Mouse (Mus musculus) MN1 (cell line): ENCODE measurements around the gene Atp1b1.

Experiments
- DNase-seq: peaks from one replicate; pipeline ENCODE4 v3.0.0-alpha.2; 2016; ENCODE audit warnings: low spot score

Atp1b1 gene

GRCm38 (mm10) chr1:164458245-164458613, at the start of gene Atp1b1:
Atp1b1 (minus strand) TSS chr1:164458355.
- DNase-seq = peak; percentile 89

GRCm38 (mm10) chr1:164505096-164505495, 46.9 kb upstream of the Atp1b1 start:
- no peak for DNase-seq

GRCm38 (mm10) chr1:164503140-164503730, 45.1 kb upstream of the Atp1b1 start:
- DNase-seq = no peak

GRCm38 (mm10) chr1:164502231-164502630, 44.1 kb upstream of the Atp1b1 start:
- no peak for DNase-seq

- DNase-seq = no peak
Observed at GRCm38 (mm10) chr1:164494741-164495512, 36.8 kb upstream of the Atp1b1 start.

GRCm38 (mm10) chr1:164494215-164494614, 36.1 kb upstream of the Atp1b1 start:
- no peak for DNase-seq

GRCm38 (mm10) chr1:164493042-164493705, 35.0 kb upstream of the Atp1b1 start:
- no peak for DNase-seq

- DNase-seq = no peak
Observed at GRCm38 (mm10) chr1:164492476-164492875, 34.3 kb upstream of the Atp1b1 start.

- DNase-seq = no peak
Observed at GRCm38 (mm10) chr1:164489961-164490594, 31.9 kb upstream of the Atp1b1 start.

- no peak for DNase-seq
Observed at GRCm38 (mm10) chr1:164483728-164484127, 25.6 kb upstream of the Atp1b1 start.

- peak; percentile 35 for DNase-seq
Observed at GRCm38 (mm10) chr1:164482833-164483232, 24.7 kb upstream of the Atp1b1 start.

GRCm38 (mm10) chr1:164481645-164482354, 23.6 kb upstream of the Atp1b1 start:
- no peak for DNase-seq

- DNase-seq = no peak
Observed at GRCm38 (mm10) chr1:164480755-164481644, 22.8 kb upstream of the Atp1b1 start.

GRCm38 (mm10) chr1:164475895-164476294, 17.7 kb upstream of the Atp1b1 start:
- DNase-seq = no peak

- no peak for DNase-seq
Observed at GRCm38 (mm10) chr1:164474778-164475511, 16.8 kb upstream of the Atp1b1 start.

GRCm38 (mm10) chr1:164474310-164474709, 16.2 kb upstream of the Atp1b1 start:
- no peak for DNase-seq

- no peak for DNase-seq
Observed at GRCm38 (mm10) chr1:164473398-164473797, 15.2 kb upstream of the Atp1b1 start.

GRCm38 (mm10) chr1:164471632-164472031, 13.5 kb upstream of the Atp1b1 start:
- DNase-seq = no peak

GRCm38 (mm10) chr1:164470985-164471384, 12.8 kb upstream of the Atp1b1 start:
- no peak for DNase-seq

- DNase-seq = no peak
Observed at GRCm38 (mm10) chr1:164468329-164468728, 10.2 kb upstream of the Atp1b1 start.
